Mouse (Mus musculus) forebrain, embryonic 11.5 days (tissue): ENCODE measurements around the gene Thra. TPM values are rescaled to one million over a fixed set of nuclear protein-coding genes. Genes with fewer than 3 reads are reported as not detected.
A peak's percentile ranks its signal among the peaks of the same experiment; 100 is the strongest.

Experiments used
- ATAC-seq: fragments of 200-750 bp; cut with Nextera tagmentation; replicated peaks from 2 replicates; pipeline ENCODE4 v1.8.0; 2017; ENCODE audit warnings: moderate TSS enrichment; ENCODE audit not compliant: low FRiP score
- DNase-seq: peaks from one replicate; pipeline ENCODE4 v3.0.0-alpha.2; 2017; ENCODE audit warnings: low spot score
- H3K27ac ChIP-seq: fragments of 300-500 bp; sonication (generic); 2 replicates; pipeline ENCODE4 v1.5.1; 2014; ENCODE audit warnings: low read depth, low read length
- H3K27me3 ChIP-seq: fragments of 300-500 bp; sonication (generic); 2 replicates; pipeline ENCODE4 v1.6.1; 2014; ENCODE audit warnings: mild to moderate bottlenecking, low read length, mixed read lengths; ENCODE audit not compliant: control insufficient read depth, insufficient read depth
- H3K36me3 ChIP-seq: fragments of 300-500 bp; sonication (generic); 2 replicates; pipeline ENCODE4 v1.6.1; 2014; ENCODE audit warnings: mild to moderate bottlenecking, low read length, moderate library complexity, mixed read lengths; ENCODE audit not compliant: control insufficient read depth, insufficient read depth
- H3K4me1 ChIP-seq: fragments of 300-500 bp; sonication (generic); replicated peaks from 2 replicates; pipeline ENCODE4 v1.6.1; 2014; ENCODE audit warnings: low read length, mixed read lengths; ENCODE audit not compliant: control insufficient read depth, insufficient read depth
- H3K4me2 ChIP-seq: fragments of 300-500 bp; sonication (generic); 2 replicates; pipeline ENCODE4 v1.6.1; 2014; ENCODE audit warnings: low read depth, mild to moderate bottlenecking, low read length, moderate library complexity, mixed read lengths; ENCODE audit not compliant: severe bottlenecking
- H3K4me3 ChIP-seq: fragments of 300-500 bp; sonication (generic); 2 replicates; pipeline ENCODE4 v1.5.1; 2014; ENCODE audit warnings: low read depth, low read length
- H3K9ac ChIP-seq: fragments of 300-500 bp; sonication (generic); 2 replicates; pipeline ENCODE4 v1.6.1; 2014; ENCODE audit warnings: low read length
- H3K9me3 ChIP-seq: fragments of 300-500 bp; sonication (generic); 2 replicates; pipeline ENCODE4 v1.6.1; 2016; ENCODE audit warnings: low read length, mixed read lengths; ENCODE audit not compliant: control insufficient read depth
- WGBS: fragments of 180-500 bp; shearing (Covaris S2); extraction: QIAGEN DNeasy Blood & Tissue Kit; methylation state at CpG from one replicate; pipeline ENCODE4 v1.1.7; 2014; 5-methylcytosine and 5-hydroxymethylcytosine counted together
- polyA plus RNA-seq: library from polyadenylated mRNA; unstranded; fragments of >200 nt; fragmentation: Nextera tagmentation; extraction: Ambion mirVana; gene quantifications from 2 replicates; pipeline ENCODE4 v1.2.1, GENCODE M21; 2014

Thra gene
- polyA plus RNA-seq, 1 experiment from 2014 or later: 35.9 TPM

DNA sequence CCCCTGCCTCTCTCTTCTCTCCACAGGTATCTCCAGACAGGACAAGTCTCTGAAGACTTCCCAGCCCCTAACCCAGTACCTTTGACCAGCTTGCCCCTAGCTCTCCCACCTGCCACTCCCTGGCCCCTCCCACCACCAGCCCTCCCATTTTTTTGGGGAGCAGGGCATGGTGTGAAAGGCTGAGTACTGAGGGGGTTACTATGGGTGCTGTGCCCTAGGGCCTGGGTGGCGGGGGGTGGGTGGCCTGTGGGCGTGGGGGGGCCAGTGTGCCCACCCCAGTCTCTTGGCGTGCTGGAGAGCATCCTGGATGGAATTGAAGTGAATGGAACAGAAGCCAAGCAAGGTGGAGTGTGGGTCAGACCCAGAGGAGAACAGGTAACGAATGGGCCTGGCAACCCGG is 12.8 kb downstream of the Thra start:
- H3K4me3 ChIP-seq: no peak overlapping the region
- 89% methylated on average over 5 of the region's 5 CpGs for WGBS
- no peaks in the 10 kb centered on the region for H3K36me3 ChIP-seq
- no peak for ATAC-seq
- no peak overlapping the region for H3K27ac ChIP-seq
- H3K27me3 ChIP-seq: no peaks in the 10 kb centered on the region
- H3K9ac ChIP-seq: no peak overlapping the region
- H3K4me2 ChIP-seq: no peak overlapping the region
- DNase-seq: no peak
- H3K9me3 ChIP-seq: no peaks in the 10 kb centered on the region
- peaks cover 35% of the 10 kb centered on the region for H3K4me1 ChIP-seq

DNA sequence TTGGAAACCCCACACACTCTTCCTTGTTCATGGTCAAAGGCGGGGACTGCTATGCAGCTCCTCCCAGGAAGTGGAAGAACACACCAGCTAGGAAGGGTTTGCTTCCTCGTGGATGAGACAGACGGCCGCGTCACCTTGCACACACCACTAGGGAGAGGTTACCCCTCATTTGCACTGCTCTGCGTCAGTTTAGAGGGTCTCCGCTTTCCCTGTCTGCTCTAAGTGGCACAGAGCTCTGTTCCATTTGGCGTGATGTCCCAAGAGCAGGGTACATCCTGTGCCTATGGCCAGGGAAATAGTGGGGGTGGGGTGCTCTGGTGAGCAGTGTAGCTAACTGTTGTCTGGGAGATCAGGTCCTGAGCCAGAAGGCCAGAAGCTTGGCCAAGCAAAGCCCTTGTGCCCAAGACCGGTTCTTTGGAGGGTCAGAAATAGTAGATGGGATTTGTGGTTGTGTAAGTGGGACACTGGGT is 13.7 kb downstream of the Thra start:
- Histone ChIP-seq H3K27ac (no peak overlapping the region), H3K4me3 (no peak overlapping the region), H3K4me2 (no peak overlapping the region), H3K36me3 (no peaks in the 10 kb centered on the region), H3K9me3 (no peaks in the 10 kb centered on the region), H3K9ac (no peak overlapping the region), H3K4me1 (peaks cover 26% of the 10 kb centered on the region), H3K27me3 (no peaks in the 10 kb centered on the region)
- WGBS: 83% methylated on average over 9 of the region's 9 CpGs
- DNase-seq (no peak), ATAC-seq (no peak)

DNA sequence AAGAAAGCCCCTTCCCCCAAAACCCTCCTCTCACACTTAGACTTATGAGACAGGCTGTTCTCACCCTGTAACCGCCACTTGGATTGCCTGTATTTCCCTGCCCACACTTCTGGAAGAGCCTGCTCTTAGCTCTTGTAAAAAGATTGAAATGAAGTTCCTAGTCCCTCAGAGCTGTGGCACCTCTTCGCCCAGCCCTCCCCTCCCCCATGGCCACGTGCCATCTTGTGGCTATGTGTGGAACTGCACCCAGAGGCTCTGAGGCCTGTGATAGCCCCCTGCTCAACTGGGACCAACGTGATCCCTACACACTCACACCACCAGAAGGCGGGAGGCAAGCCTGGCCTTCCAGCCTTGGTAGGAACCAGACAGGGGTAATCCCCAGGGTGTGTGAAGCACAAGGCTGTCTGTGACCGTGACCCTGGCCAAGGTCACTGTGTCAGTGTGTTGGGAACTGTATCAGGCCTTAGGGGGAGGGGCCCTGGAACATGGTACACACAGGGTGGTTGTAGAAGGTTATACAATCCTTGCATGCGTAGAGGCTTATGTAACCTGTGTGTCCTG is 14.3 kb downstream of the Thra start:
- no peak overlapping the region for H3K9ac ChIP-seq
- H3K4me2 ChIP-seq: no peak overlapping the region
- H3K9me3 ChIP-seq: no peaks in the 10 kb centered on the region
- no peaks in the 10 kb centered on the region for H3K27me3 ChIP-seq
- DNase-seq (peak; percentile 91), ATAC-seq (peak; percentile 55)
- no peaks in the 10 kb centered on the region for H3K36me3 ChIP-seq
- no peak overlapping the region for H3K4me3 ChIP-seq
- peaks cover 22% of the 10 kb centered on the region for H3K4me1 ChIP-seq
- H3K27ac ChIP-seq: no peak overlapping the region
- WGBS: 23% methylated on average over 7 of the region's 7 CpGs

DNA sequence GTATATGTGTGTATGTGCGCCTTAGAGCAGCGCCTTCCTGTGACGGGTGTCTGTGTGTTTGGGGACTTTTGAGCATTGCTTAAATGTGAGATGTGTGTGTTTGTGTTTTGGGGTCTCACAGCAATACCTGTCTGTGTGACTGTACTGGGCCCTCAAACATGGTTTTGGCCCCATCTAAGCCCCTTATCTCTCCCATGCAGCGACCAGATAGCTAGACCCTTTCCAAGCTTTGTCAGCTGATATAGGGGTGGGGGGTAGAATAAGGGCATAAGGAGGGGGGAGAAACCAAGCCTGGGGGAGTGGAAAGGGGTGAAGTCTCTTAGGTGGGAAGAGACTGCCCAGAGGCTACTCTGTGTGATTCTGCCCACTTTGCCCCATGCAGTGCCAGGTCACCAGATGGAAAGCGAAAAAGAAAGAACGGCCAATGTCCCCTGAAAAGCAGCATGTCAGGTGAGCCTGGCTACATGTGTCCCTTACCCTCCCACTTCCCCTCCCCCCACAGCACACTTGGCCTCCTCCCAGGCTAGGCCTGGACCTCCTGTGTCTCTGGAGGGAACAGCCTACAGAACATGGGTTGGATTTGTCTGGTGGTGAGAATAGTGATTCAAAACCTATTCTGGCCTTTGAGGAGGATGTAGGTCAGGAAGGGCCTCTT is 15.4 kb downstream of the Thra start:
- Histone ChIP-seq H3K36me3 (no peaks in the 10 kb centered on the region), H3K4me3 (no peak overlapping the region), H3K4me2 (no peak overlapping the region), H3K9me3 (no peaks in the 10 kb centered on the region), H3K4me1 (peaks cover 11% of the 10 kb centered on the region), H3K27ac (no peak overlapping the region), H3K9ac (no peak overlapping the region), H3K27me3 (no peaks in the 10 kb centered on the region)
- ATAC-seq (no peak), DNase-seq (no peak)
- 94% methylated on average over 6 of the region's 6 CpGs for WGBS

DNA sequence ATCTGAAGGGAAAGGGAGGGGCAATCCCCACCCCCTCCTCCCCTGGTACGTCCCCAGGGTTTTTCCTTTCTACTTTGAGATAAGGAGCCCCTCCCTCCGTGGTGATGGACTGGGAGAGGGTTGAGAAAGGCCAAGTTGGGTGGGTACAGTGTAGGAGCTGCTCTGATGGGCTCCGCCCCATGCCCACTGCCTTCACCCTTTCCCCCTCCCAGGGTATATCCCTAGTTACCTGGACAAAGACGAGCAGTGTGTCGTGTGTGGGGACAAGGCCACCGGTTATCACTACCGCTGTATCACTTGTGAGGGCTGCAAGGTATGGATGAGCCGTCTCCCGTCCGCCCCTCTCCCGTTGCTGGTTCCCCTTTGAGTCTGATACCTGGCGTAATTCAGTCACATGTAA is 16.3 kb downstream of the Thra start:
- DNase-seq (no peak), ATAC-seq (no peak)
- Histone ChIP-seq H3K4me2 (no peak overlapping the region), H3K4me3 (no peak overlapping the region), H3K9me3 (no peaks in the 10 kb centered on the region), H3K36me3 (no peaks in the 10 kb centered on the region), H3K27me3 (no peaks in the 10 kb centered on the region), H3K4me1 (peaks cover 3% of the 10 kb centered on the region), H3K9ac (no peak overlapping the region), H3K27ac (no peak overlapping the region)
- WGBS: 85% methylated on average over 12 of the region's 12 CpGs

DNA sequence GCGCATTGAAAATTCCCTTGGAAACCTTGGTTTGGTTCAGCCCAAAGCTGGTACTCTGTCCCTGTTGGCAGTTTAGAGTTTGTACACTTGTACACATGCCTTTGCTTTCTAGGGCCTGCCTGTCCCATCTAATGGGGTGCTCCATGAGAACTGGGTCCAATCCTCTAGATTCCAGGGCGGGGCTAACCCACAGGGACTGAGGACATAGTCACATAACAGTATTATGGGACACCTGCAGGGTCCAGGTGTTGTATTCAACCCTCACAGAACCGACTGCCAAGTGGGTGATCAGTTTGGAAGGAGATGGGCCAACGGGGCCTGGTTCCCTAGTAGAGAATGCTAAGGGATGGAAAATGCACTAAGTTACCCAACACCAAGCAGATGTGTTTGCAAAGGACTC is 21.5 kb downstream of the Thra start:
- H3K9ac ChIP-seq: no peak overlapping the region
- no peak overlapping the region for H3K4me3 ChIP-seq
- H3K4me1 ChIP-seq: peaks cover 12% of the 10 kb centered on the region
- no peaks in the 10 kb centered on the region for H3K36me3 ChIP-seq
- no peak overlapping the region for H3K4me2 ChIP-seq
- ATAC-seq: no peak
- WGBS: 95% methylated on average over 4 of the region's 4 CpGs
- H3K27ac ChIP-seq: no peak overlapping the region
- no peaks in the 10 kb centered on the region for H3K27me3 ChIP-seq
- no peaks in the 10 kb centered on the region for H3K9me3 ChIP-seq
- no peak for DNase-seq

DNA sequence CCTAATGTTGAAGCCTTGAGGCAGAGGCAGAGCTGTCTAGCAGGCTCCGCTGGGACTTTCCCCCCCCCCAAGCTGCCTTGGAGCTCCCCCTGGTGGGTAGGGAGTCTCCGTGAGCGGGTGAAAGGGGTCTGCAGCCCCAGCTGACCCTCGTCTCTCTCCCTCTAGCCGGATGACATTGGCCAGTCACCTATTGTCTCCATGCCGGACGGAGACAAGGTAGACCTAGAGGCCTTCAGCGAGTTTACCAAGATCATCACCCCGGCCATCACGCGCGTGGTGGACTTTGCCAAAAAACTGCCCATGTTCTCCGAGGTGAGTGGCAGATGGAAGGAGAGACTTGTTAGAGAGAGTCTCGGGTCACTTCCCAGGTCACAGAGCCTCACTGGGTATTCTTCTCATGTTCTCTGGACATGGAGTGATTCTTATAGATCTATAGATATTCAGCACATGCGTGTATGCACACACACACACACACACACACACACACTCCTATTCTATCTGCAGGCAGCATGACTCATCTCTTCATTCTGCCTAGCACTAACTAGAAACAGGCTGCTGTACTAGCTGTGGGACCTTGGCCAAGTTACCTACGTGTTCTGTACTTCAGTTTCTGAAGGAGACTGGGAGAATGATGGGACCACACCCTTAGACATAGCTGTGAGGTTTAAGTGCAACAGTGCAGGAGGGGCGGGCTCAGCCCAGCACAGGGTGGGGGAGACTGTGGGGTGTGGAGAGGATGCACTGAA is 22.5 kb downstream of the Thra start:
- Histone ChIP-seq H3K4me2 (no peak overlapping the region), H3K9me3 (no peaks in the 10 kb centered on the region), H3K4me3 (no peak overlapping the region), H3K27me3 (no peaks in the 10 kb centered on the region), H3K4me1 (peaks cover 18% of the 10 kb centered on the region), H3K9ac (no peak overlapping the region), H3K27ac (no peak overlapping the region), H3K36me3 (no peaks in the 10 kb centered on the region)
- DNase-seq: peak; percentile 68
- 67% methylated on average over 17 of the region's 17 CpGs for WGBS
- ATAC-seq: no peak

DNA sequence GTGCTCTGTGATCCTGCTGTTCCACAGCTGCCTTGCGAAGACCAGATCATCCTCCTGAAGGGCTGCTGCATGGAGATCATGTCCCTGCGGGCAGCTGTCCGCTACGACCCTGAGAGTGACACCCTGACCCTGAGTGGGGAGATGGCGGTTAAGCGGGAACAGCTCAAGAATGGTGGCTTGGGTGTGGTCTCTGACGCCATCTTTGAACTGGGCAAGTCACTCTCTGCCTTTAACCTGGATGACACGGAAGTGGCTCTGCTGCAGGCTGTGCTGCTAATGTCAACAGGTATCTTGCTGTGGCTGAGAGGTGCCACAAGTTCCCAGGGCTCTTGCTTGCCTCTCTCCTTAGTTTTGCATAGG is 23.0 kb downstream of the Thra start:
- Histone ChIP-seq H3K4me2 (no peak overlapping the region), H3K4me3 (no peak overlapping the region), H3K36me3 (no peaks in the 10 kb centered on the region), H3K4me1 (peaks cover 23% of the 10 kb centered on the region), H3K9ac (no peak overlapping the region), H3K27ac (no peak overlapping the region), H3K9me3 (no peaks in the 10 kb centered on the region), H3K27me3 (no peaks in the 10 kb centered on the region)
- DNase-seq (peak; percentile 50), ATAC-seq (no peak)
- 89% methylated on average over 8 of the region's 8 CpGs for WGBS
